Mouse (Mus musculus) lung, postnatal 0 days (tissue): Measurements from ENCODE around the gene Zscan20. TPM values are rescaled to one million over a fixed set of nuclear protein-coding genes. Genes with fewer than 3 reads are reported as not detected.

ENCODE experiments used
- ATAC-seq: fragments of 200-750 bp; cut with Nextera tagmentation; 2 replicates; pipeline ENCODE4 v1.8.0; 2017; ENCODE audit warnings: moderate library complexity
- DNase-seq: peaks from one replicate; pipeline ENCODE4 v3.0.0-alpha.2; 2016; ENCODE audit warnings: low spot score
- H3K27ac ChIP-seq: fragments of 300-500 bp; sonication (generic); 2 replicates; pipeline ENCODE4 v1.5.1; 2014; ENCODE audit warnings: antibody characterized with exemption, mild to moderate bottlenecking, low read length, mixed read lengths
- H3K27me3 ChIP-seq: fragments of 300-500 bp; sonication (generic); replicated peaks from 2 replicates; pipeline ENCODE4 v1.6.1; 2014; ENCODE audit warnings: low read length, mixed read lengths; ENCODE audit not compliant: insufficient read depth
- H3K36me3 ChIP-seq: fragments of 300-500 bp; sonication (generic); 2 replicates; pipeline ENCODE4 v1.6.1; 2014; ENCODE audit warnings: low read length, mixed read lengths; ENCODE audit not compliant: insufficient read depth
- H3K4me1 ChIP-seq: fragments of 300-500 bp; sonication (generic); 2 replicates; pipeline ENCODE4 v1.6.1; 2014; ENCODE audit warnings: antibody characterized with exemption, low read depth, low read length, mixed read lengths; ENCODE audit not compliant: insufficient read depth
- H3K4me2 ChIP-seq: fragments of 300-500 bp; sonication (generic); replicated peaks from 2 replicates; pipeline ENCODE4 v1.6.1; 2014; ENCODE audit warnings: low read depth, mild to moderate bottlenecking, low read length, moderate library complexity, mixed read lengths
- H3K4me3 ChIP-seq: fragments of 300-500 bp; sonication (generic); 2 replicates; pipeline ENCODE4 v1.5.1; 2014; ENCODE audit warnings: low read depth, low read length
- H3K9ac ChIP-seq: fragments of 300-500 bp; sonication (generic); replicated peaks from 2 replicates; pipeline ENCODE4 v1.6.1; 2014; ENCODE audit warnings: low read depth, mild to moderate bottlenecking
- H3K9me3 ChIP-seq: fragments of 300-500 bp; sonication (generic); 2 replicates; pipeline ENCODE4 v1.6.1; 2016; ENCODE audit warnings: low read length, mixed read lengths
- CTCF ChIP-seq: IDR thresholded peaks from 2 replicates; pipeline ENCODE4 v1.5.1; 2016; ENCODE audit warnings: antibody characterized with exemption, mild to moderate bottlenecking
- EP300 ChIP-seq: IDR thresholded peaks from 2 replicates; pipeline ENCODE4 v1.6.1; 2016; ENCODE audit warnings: antibody characterized with exemption, mild to moderate bottlenecking, control low read depth
- WGBS: fragments of 180-500 bp; shearing (Covaris S2); extraction: QIAGEN DNeasy Blood & Tissue Kit; methylation state at CpG from one replicate; pipeline ENCODE4 v1.1.7; 2014; 5-methylcytosine and 5-hydroxymethylcytosine counted together
- polyA plus RNA-seq: library from polyadenylated mRNA; unstranded; fragments of >200 nt; fragmentation: Nextera tagmentation; extraction: Ambion mirVana; gene quantifications from 2 replicates; pipeline ENCODE4 v1.2.1, GENCODE M21; 2015

Zscan20 gene
- polyA plus RNA-seq, 1 experiment from 2014 or later = 1.1 TPM

GRCm38 (mm10) chr4:128607661-128608060 lies 2.2 kb downstream of the Zscan20 start:
- no peaks in the 10 kb centered on the region; the same call in 1 of the 2 replicates for H3K4me1 ChIP-seq
- no peak overlapping the region for H3K4me2 ChIP-seq
- no peak overlapping the region for H3K4me3 ChIP-seq
- no peaks in the 10 kb centered on the region for H3K9me3 ChIP-seq
- no peaks in the 10 kb centered on the region for H3K27me3 ChIP-seq
- WGBS = 70% methylated on average over 11 of the region's 11 CpGs
- H3K9ac ChIP-seq = no peak overlapping the region
- ATAC-seq = no peak
- no peak for DNase-seq
- TF ChIP-seq EP300 (no peak), CTCF (no peak)
- H3K27ac ChIP-seq = no peak overlapping the region
- no peaks in the 10 kb centered on the region; the same call in 1 of the 2 replicates for H3K36me3 ChIP-seq

- no peak overlapping the region for H3K27ac ChIP-seq
- H3K27me3 ChIP-seq = no peaks in the 10 kb centered on the region
- ATAC-seq (no peak), DNase-seq (no peak)
- H3K4me3 ChIP-seq = no peak overlapping the region
- no peaks in the 10 kb centered on the region; the same call in 1 of the 2 replicates for H3K4me1 ChIP-seq
- H3K9me3 ChIP-seq = no peaks in the 10 kb centered on the region
- 96% methylated on average over 7 of the region's 7 CpGs for WGBS
- peaks cover 8% of the 10 kb centered on the region; the same call in 1 of the 2 replicates for H3K36me3 ChIP-seq
- no peak overlapping the region for H3K4me2 ChIP-seq
- TF ChIP-seq CTCF = no peak
- no peak for TF ChIP-seq EP300
- H3K9ac ChIP-seq = no peak overlapping the region
Measured at GRCm38 (mm10) chr4:128606586-128606985, 3.3 kb downstream of the Zscan20 start.

- Histone ChIP-seq H3K27me3 (no peaks in the 10 kb centered on the region), H3K27ac (no peak overlapping the region), H3K4me2 (no peak overlapping the region), H3K9me3 (no peaks in the 10 kb centered on the region), H3K4me1 (no peaks in the 10 kb centered on the region), H3K36me3 (0 out of 2 replicates have a peak, but pooled peaks cover 9% of the 10 kb centered on the region), H3K4me3 (no peak overlapping the region), H3K9ac (no peak overlapping the region)
- TF ChIP-seq EP300 (no peak), CTCF (no peak)
- DNase-seq (no peak), ATAC-seq (no peak)
- WGBS = 71% methylated on average over 12 of the region's 12 CpGs
Measured at GRCm38 (mm10) chr4:128597801-128598560, 11.9 kb downstream of the Zscan20 start.

- WGBS = 82% methylated on average over 5 of the region's 5 CpGs
- Histone ChIP-seq H3K27ac (no peak overlapping the region), H3K36me3 (no peaks in the 10 kb centered on the region), H3K9me3 (no peaks in the 10 kb centered on the region), H3K27me3 (no peaks in the 10 kb centered on the region), H3K4me1 (no peaks in the 10 kb centered on the region), H3K4me3 (no peak overlapping the region), H3K9ac (no peak overlapping the region), H3K4me2 (no peak overlapping the region)
- ATAC-seq = no peak
- DNase-seq = no peak
- TF ChIP-seq CTCF (no peak), EP300 (no peak)
Measured at GRCm38 (mm10) chr4:128594062-128594461, 15.8 kb downstream of the Zscan20 start.

GRCm38 (mm10) chr4:128593286-128593685 lies 16.6 kb downstream of the Zscan20 start:
- ATAC-seq (no peak), DNase-seq (no peak)
- no peak for TF ChIP-seq EP300
- TF ChIP-seq CTCF = no peak
- Histone ChIP-seq H3K36me3 (no peaks in the 10 kb centered on the region), H3K27ac (no peak overlapping the region), H3K4me2 (no peak overlapping the region), H3K4me3 (no peak overlapping the region), H3K9ac (no peak overlapping the region), H3K4me1 (no peaks in the 10 kb centered on the region), H3K27me3 (no peaks in the 10 kb centered on the region), H3K9me3 (no peaks in the 10 kb centered on the region)
- 84% methylated on average over 4 of the region's 4 CpGs for WGBS

- TF ChIP-seq CTCF (peak; percentile 64), EP300 (no peak)
- no peak overlapping the region for H3K4me2 ChIP-seq
- 60% methylated on average over 4 of the region's 4 CpGs for WGBS
- no peak overlapping the region for H3K27ac ChIP-seq
- no peak overlapping the region for H3K9ac ChIP-seq
- H3K9me3 ChIP-seq = peaks cover 12% of the 10 kb centered on the region
- no peaks in the 10 kb centered on the region for H3K36me3 ChIP-seq
- no peaks in the 10 kb centered on the region for H3K4me1 ChIP-seq
- H3K27me3 ChIP-seq = no peaks in the 10 kb centered on the region
- no peak overlapping the region for H3K4me3 ChIP-seq
- DNase-seq (peak; percentile 8), ATAC-seq (no peak)
Measured at GRCm38 (mm10) chr4:128579182-128579581, 30.7 kb downstream of the Zscan20 start.
